Mouse (Mus musculus) heart, postnatal 36 days (tissue): ENCODE results near the gene Tmed8. TPM values are rescaled to one million over a fixed set of nuclear protein-coding genes. Genes with fewer than 3 reads are reported as not detected.
A peak's percentile ranks its signal among the peaks of the same experiment; 100 is the strongest.
"Not testable (repeated sequence)": the region's sequence is repeated elsewhere in the genome, so short reads cannot be mapped to it uniquely, and the experiment has no call there.

Experiments used
- DNase-seq, 2 experiments: peaks; one replicate each; pipeline ENCODE4 v3.0.0; 2021 to 2022
- intact Hi-C: fragments of 180-260 bp; cut with DNase I; formaldehyde crosslinking; loops from one replicate; pipeline ENCODE4 v1.15.1; 2025
- total RNA-seq, 2 experiments: library from RNA; stranded (reverse); gene quantifications; 2 replicates each; pipeline ENCODE4 v1.2.3; 2021

The Tmed8 gene
- total RNA-seq, 2 experiments from 2014 or later = 5.1 to 5.9 TPM

GRCm38 (mm10) chr12:87160815-87161214 is 39.4 kb downstream of the Tmed8 start:
- intact Hi-C loops = no loop called here
- no peak for DNase-seq

GRCm38 (mm10) chr12:87160310-87160709 is 39.9 kb downstream of the Tmed8 start:
- DNase-seq = no peak

GRCm38 (mm10) chr12:87158099-87158498 is 42.2 kb downstream of the Tmed8 start:
- intact Hi-C loops = no loop called here
- DNase-seq = no peak

More at GRCm38 (mm10) chr12:87160310-87160709, 39.9 kb downstream of the Tmed8 start:
- intact Hi-C loops = no loop called here

- intact Hi-C loops = no loop called here
- no peak for DNase-seq
These were observed 42.9 kb downstream of the Tmed8 start for GRCm38 (mm10) chr12:87157361-87157760.

- DNase-seq, intact Hi-C loops: not testable (repeated sequence)
These were observed 45.8 kb downstream of the Tmed8 start for GRCm38 (mm10) chr12:87154448-87154847.

GRCm38 (mm10) chr12:87149471-87149870 is 50.8 kb downstream of the Tmed8 start:
- intact Hi-C loops = loop anchor here (2.0 kb wide), 1 partner anchor 51 kb away; the partner anchor contains the start of gene Tmed8
- DNase-seq = no peak

GRCm38 (mm10) chr12:87148136-87148535 is 52.1 kb downstream of the Tmed8 start:
- DNase-seq = no peak
- intact Hi-C loops = loop anchor here (2.0 kb wide), 1 partner anchor 53 kb away; the partner anchor contains the start of gene Tmed8

GRCm38 (mm10) chr12:87147395-87148089 is 52.7 kb downstream of the Tmed8 start, which contains the start of gene Pomt2:
TSS of gene Pomt2 (minus strand) at chr12:87147968.
- DNase-seq = peak; percentile 87 to 92
- intact Hi-C loops = loop anchor here (2.0 kb wide), 2 partner anchors 53 to 121 kb away; partner anchors contain the start of gene Tmed8

GRCm38 (mm10) chr12:87146966-87147365 is 53.3 kb downstream of the Tmed8 start, which contains the start of gene Gstz1:
TSS of gene Gstz1 (plus strand) at chr12:87147165.
- intact Hi-C loops = loop anchor here (2.0 kb wide), 1 partner anchor 122 kb away; no protein-coding TSS in a partner anchor

GRCm38 (mm10) chr12:87142156-87142555 is 58.1 kb downstream of the Tmed8 start:
- intact Hi-C loops = no loop called here
- no peak for DNase-seq

More at GRCm38 (mm10) chr12:87146966-87147365, 53.3 kb downstream of the Tmed8 start, which contains the start of gene Gstz1:
- DNase-seq = peak; percentile 83 to 85

- intact Hi-C loops = no loop called here
These were observed 61.5 kb downstream of the Tmed8 start for GRCm38 (mm10) chr12:87138768-87139167.

GRCm38 (mm10) chr12:87138342-87138701 is 61.9 kb downstream of the Tmed8 start:
- DNase-seq = no peak
- intact Hi-C loops = no loop called here

More at GRCm38 (mm10) chr12:87138768-87139167, 61.5 kb downstream of the Tmed8 start:
- no peak for DNase-seq

GRCm38 (mm10) chr12:87137439-87138341 is 62.6 kb downstream of the Tmed8 start:
- intact Hi-C loops = no loop called here

GRCm38 (mm10) chr12:87132784-87133183 is 67.5 kb downstream of the Tmed8 start:
- intact Hi-C loops = loop anchor here (5.0 kb wide), 2 partner anchors 115 to 200 kb away; no protein-coding TSS in a partner anchor
- no peak for DNase-seq

More at GRCm38 (mm10) chr12:87137439-87138341, 62.6 kb downstream of the Tmed8 start:
- no peak for DNase-seq

- no peak for DNase-seq
- intact Hi-C loops = loop anchor here (5.0 kb wide), 2 partner anchors 115 to 200 kb away; no protein-coding TSS in a partner anchor
These were observed 68.0 kb downstream of the Tmed8 start for GRCm38 (mm10) chr12:87132210-87132609.

GRCm38 (mm10) chr12:87131619-87132018 is 68.6 kb downstream of the Tmed8 start:
- DNase-seq = peak; percentile 14 to 20
- intact Hi-C loops = loop anchor here (5.0 kb wide), 2 partner anchors 116 to 201 kb away; no protein-coding TSS in a partner anchor

GRCm38 (mm10) chr12:87131181-87131580 is 69.1 kb downstream of the Tmed8 start:
- intact Hi-C loops = loop anchor here (5.0 kb wide), 2 partner anchors 116 to 201 kb away; no protein-coding TSS in a partner anchor
- DNase-seq = no peak

- DNase-seq = no peak
- intact Hi-C loops = loop anchor here (5.0 kb wide), 2 partner anchors 117 to 202 kb away; no protein-coding TSS in a partner anchor
These were observed 70.0 kb downstream of the Tmed8 start for GRCm38 (mm10) chr12:87130224-87130623.

GRCm38 (mm10) chr12:87127256-87127655 is 73.0 kb downstream of the Tmed8 start:
- intact Hi-C loops = no loop called here
- DNase-seq = no peak

- no peak for DNase-seq
- intact Hi-C loops = no loop called here
These were observed 78.2 kb downstream of the Tmed8 start for GRCm38 (mm10) chr12:87121918-87122589.
